Mouse (Mus musculus): ENCODE results near the gene Ostf1.

- TF ChIP-seq JUN (IDR thresholded peaks at IDR 0.05; ENCODE audit: insufficient read depth, low read depth, low read length) (no peak), CTCF (conservative IDR thresholded peaks at IDR 0.05 in 1 of 2, IDR thresholded peaks at IDR 0.05 in 1 of 2; ENCODE audit: low read depth in 2 of 2, low read length in 2 of 2) (no peak), CHD2 (IDR thresholded peaks at IDR 0.05; ENCODE audit: low read length) (no peak), ELF1 (IDR thresholded peaks at IDR 0.05; ENCODE audit: low read depth, low read length) (no peak), TBP (conservative IDR thresholded peaks at IDR 0.05; ENCODE audit: low read depth, low read length) (no peak), EP300 (IDR thresholded peaks at IDR 0.05; ENCODE audit: low read length) (no peak), MAX (IDR thresholded peaks at IDR 0.05; ENCODE audit: low read length) (no peak), E2F4 (IDR thresholded peaks at IDR 0.05; ENCODE audit: insufficient replicate concordance, low read depth, low read length) (no peak), ETS1 (conservative IDR thresholded peaks at IDR 0.05; ENCODE audit: low read depth, low read length) (no peak), MEF2A (IDR thresholded peaks at IDR 0.05; ENCODE audit: borderline replicate concordance, low read depth, low read length) (no peak), UBTF (IDR thresholded peaks at IDR 0.05; ENCODE audit: low read depth, low read length) (no peak), ZNF384 (IDR thresholded peaks at IDR 0.05; ENCODE audit: low read depth, low read length) (no peak), ZMIZ1 (IDR thresholded peaks at IDR 0.05; ENCODE audit: low read depth, low read length) (no peak)
Measured at GRCm38 (mm10) chr19:18567501-18567900, 64.1 kb downstream of the Ostf1 start.

Measured in CH12.LX (cell line).